Mouse (Mus musculus) midbrain, embryonic 14.5 days (tissue): ENCODE results near the gene Abcc12. TPM values are rescaled to one million over a fixed set of nuclear protein-coding genes. Genes with fewer than 3 reads are reported as not detected.
A peak's percentile ranks its signal among the peaks of the same experiment; 100 is the strongest.

Experiments used
- ATAC-seq: fragments of 200-750 bp; cut with Nextera tagmentation; 2 replicates; pipeline ENCODE4 v1.8.0; 2017; ENCODE audit warnings: moderate number of reproducible peaks, moderate library complexity; ENCODE audit not compliant: low FRiP score, low TSS enrichment
- DNase-seq: peaks from one replicate; pipeline ENCODE4 v3.0.0-alpha.2; 2015
- H3K27ac ChIP-seq: fragments of 300-500 bp; sonication (generic); replicated peaks from 2 replicates; pipeline ENCODE4 v1.5.1; 2014; ENCODE audit warnings: mild to moderate bottlenecking, low read depth, low read length, moderate library complexity
- H3K27me3 ChIP-seq: fragments of 300-500 bp; sonication (generic); 2 replicates; pipeline ENCODE4 v1.6.1; 2014; ENCODE audit warnings: low read length, control low read depth, mixed read lengths; ENCODE audit not compliant: control insufficient read depth, insufficient read depth
- H3K36me3 ChIP-seq: fragments of 300-500 bp; sonication (generic); 2 replicates; pipeline ENCODE4 v1.6.1; 2014; ENCODE audit warnings: low read length, control low read depth; ENCODE audit not compliant: control insufficient read depth, insufficient read depth
- H3K4me1 ChIP-seq: fragments of 300-500 bp; sonication (generic); 2 replicates; pipeline ENCODE4 v1.6.1; 2014; ENCODE audit warnings: mild to moderate bottlenecking, antibody characterized with exemption, low read length, control low read depth; ENCODE audit not compliant: control insufficient read depth, insufficient read depth
- H3K4me2 ChIP-seq: fragments of 300-500 bp; sonication (generic); 2 replicates; pipeline ENCODE4 v1.6.1; 2014; ENCODE audit warnings: mild to moderate bottlenecking, low read length, moderate library complexity
- H3K4me3 ChIP-seq: fragments of 300-500 bp; sonication (generic); replicated peaks from 2 replicates; pipeline ENCODE4 v1.5.1; 2014; ENCODE audit warnings: low read depth, low read length
- H3K9ac ChIP-seq: fragments of 300-500 bp; sonication (generic); replicated peaks from 2 replicates; pipeline ENCODE4 v1.6.1; 2014; ENCODE audit warnings: mild to moderate bottlenecking, low read length, moderate library complexity
- H3K9me3 ChIP-seq: fragments of 300-500 bp; sonication (generic); 2 replicates; pipeline ENCODE4 v1.6.1; 2016; ENCODE audit warnings: low read length, control low read depth, mixed read lengths; ENCODE audit not compliant: control insufficient read depth
- WGBS: fragments of 180-500 bp; shearing (Covaris S2); extraction: QIAGEN DNeasy Blood & Tissue Kit; methylation state at CpG from one replicate; pipeline ENCODE4 v1.1.7; 2014; 5-methylcytosine and 5-hydroxymethylcytosine counted together
- polyA plus RNA-seq: library from polyadenylated mRNA; unstranded; fragments of >200 nt; fragmentation: Nextera tagmentation; extraction: Ambion mirVana; gene quantifications from 2 replicates; pipeline ENCODE4 v1.2.1, GENCODE M21; 2014

Abcc12 gene
- polyA plus RNA-seq, 1 experiment from 2014 or later = 0.18 TPM

GRCm38 (mm10) chr8:86540906-86541305 lies 39.6 kb downstream of the Abcc12 start:
- ATAC-seq (no peak), DNase-seq (no peak)
- Histone ChIP-seq H3K4me3 (no peak overlapping the region), H3K4me1 (peaks cover 4% of the 10 kb centered on the region), H3K4me2 (no peak overlapping the region), H3K27me3 (no peaks in the 10 kb centered on the region), H3K9ac (no peak overlapping the region), H3K9me3 (no peaks in the 10 kb centered on the region), H3K27ac (no peak overlapping the region), H3K36me3 (no peaks in the 10 kb centered on the region)
- WGBS = 95% methylated on average over 6 of the region's 6 CpGs

- Histone ChIP-seq H3K4me2 (no peak overlapping the region), H3K27ac (no peak overlapping the region), H3K4me3 (no peak overlapping the region), H3K36me3 (no peaks in the 10 kb centered on the region), H3K27me3 (no peaks in the 10 kb centered on the region), H3K9me3 (no peaks in the 10 kb centered on the region), H3K4me1 (peaks cover 8% of the 10 kb centered on the region), H3K9ac (no peak overlapping the region)
- ATAC-seq (no peak), DNase-seq (no peak)
- WGBS = 94% methylated on average over 2 of the region's 2 CpGs
Measured at GRCm38 (mm10) chr8:86540376-86540775, 40.1 kb downstream of the Abcc12 start.

GRCm38 (mm10) chr8:86536663-86536987 lies 43.9 kb downstream of the Abcc12 start:
- WGBS = 62% methylated on average over 3 of the region's 3 CpGs
- H3K36me3 ChIP-seq = no peaks in the 10 kb centered on the region
- H3K4me3 ChIP-seq = no peak overlapping the region
- DNase-seq (no peak), ATAC-seq (no peak)
- H3K27me3 ChIP-seq = no peaks in the 10 kb centered on the region
- no peaks in the 10 kb centered on the region for H3K9me3 ChIP-seq
- H3K4me2 ChIP-seq = no peak overlapping the region
- H3K9ac ChIP-seq = no peak overlapping the region
- H3K27ac ChIP-seq = no peak overlapping the region
- peaks cover 8% of the 10 kb centered on the region for H3K4me1 ChIP-seq

- Histone ChIP-seq H3K9me3 (no peaks in the 10 kb centered on the region), H3K4me3 (no peak overlapping the region), H3K36me3 (no peaks in the 10 kb centered on the region), H3K4me2 (0 out of 2 replicates have a peak overlapping the region, but pooled peaks have one; percentile 17), H3K4me1 (peaks cover 8% of the 10 kb centered on the region), H3K27ac (peak overlapping the region; percentile 60), H3K9ac (no peak overlapping the region), H3K27me3 (no peaks in the 10 kb centered on the region)
- ATAC-seq (peak; percentile 46; the same call in 1 of the 2 replicates), DNase-seq (peak; percentile 95)
- 51% methylated on average over 11 of the region's 11 CpGs for WGBS
Measured at GRCm38 (mm10) chr8:86535791-86536662, 44.5 kb downstream of the Abcc12 start.

GRCm38 (mm10) chr8:86535068-86535560 lies 45.4 kb downstream of the Abcc12 start:
- Histone ChIP-seq H3K4me2 (no peak overlapping the region), H3K27me3 (no peaks in the 10 kb centered on the region), H3K27ac (no peak overlapping the region), H3K9me3 (no peaks in the 10 kb centered on the region), H3K4me3 (no peak overlapping the region), H3K4me1 (peaks cover 8% of the 10 kb centered on the region), H3K36me3 (no peaks in the 10 kb centered on the region), H3K9ac (no peak overlapping the region)
- no peak for ATAC-seq
- WGBS = 60% methylated on average over 7 of the region's 7 CpGs
- no peak for DNase-seq

GRCm38 (mm10) chr8:86529714-86530113 lies 50.8 kb downstream of the Abcc12 start:
- no peaks in the 10 kb centered on the region for H3K9me3 ChIP-seq
- no peaks in the 10 kb centered on the region for H3K27me3 ChIP-seq
- no peak overlapping the region for H3K4me3 ChIP-seq
- H3K4me2 ChIP-seq = no peak overlapping the region
- DNase-seq = peak; percentile 9
- H3K27ac ChIP-seq = no peak overlapping the region
- 0 out of 2 replicates have a peak, but pooled peaks cover 3% of the 10 kb centered on the region for H3K4me1 ChIP-seq
- 68% methylated on average over 2 of the region's 2 CpGs for WGBS
- H3K36me3 ChIP-seq = no peaks in the 10 kb centered on the region
- no peak overlapping the region for H3K9ac ChIP-seq
- ATAC-seq = no peak

GRCm38 (mm10) chr8:86527336-86528029 lies 53.0 kb downstream of the Abcc12 start:
- 0 out of 2 replicates have a peak, but pooled peaks cover 3% of the 10 kb centered on the region for H3K4me1 ChIP-seq
- H3K9ac ChIP-seq = no peak overlapping the region
- H3K36me3 ChIP-seq = no peaks in the 10 kb centered on the region
- DNase-seq (peak; percentile 13), ATAC-seq (no peak)
- H3K27ac ChIP-seq = no peak overlapping the region
- WGBS = 86% methylated on average over 19 of the region's 19 CpGs
- H3K9me3 ChIP-seq = no peaks in the 10 kb centered on the region
- no peak overlapping the region for H3K4me2 ChIP-seq
- H3K4me3 ChIP-seq = no peak overlapping the region
- no peaks in the 10 kb centered on the region for H3K27me3 ChIP-seq

GRCm38 (mm10) chr8:86526808-86527207 lies 53.7 kb downstream of the Abcc12 start:
- H3K4me1 ChIP-seq = 0 out of 2 replicates have a peak, but pooled peaks cover 3% of the 10 kb centered on the region
- ATAC-seq = no peak
- no peak overlapping the region for H3K4me3 ChIP-seq
- no peak overlapping the region for H3K4me2 ChIP-seq
- H3K27ac ChIP-seq = no peak overlapping the region
- no peak for DNase-seq
- H3K27me3 ChIP-seq = no peaks in the 10 kb centered on the region
- H3K9ac ChIP-seq = no peak overlapping the region
- H3K36me3 ChIP-seq = no peaks in the 10 kb centered on the region
- WGBS = 95% methylated on average over 8 of the region's 8 CpGs
- H3K9me3 ChIP-seq = no peaks in the 10 kb centered on the region
